Mouse (Mus musculus) liver, embryonic 15.5 days (tissue): ENCODE measurements around the gene Bcl7a. TPM values are rescaled to one million over a fixed set of nuclear protein-coding genes. Genes with fewer than 3 reads are reported as not detected.
A peak's percentile ranks its signal among the peaks of the same experiment; 100 is the strongest.

Experiments used
- ATAC-seq: fragments of 200-750 bp; cut with Nextera tagmentation; 2 replicates; pipeline ENCODE4 v1.8.0; 2017; ENCODE audit warnings: moderate number of reproducible peaks, mild to moderate bottlenecking, moderate library complexity; ENCODE audit not compliant: insufficient read depth
- H3K27ac ChIP-seq: fragments of 300-500 bp; sonication (generic); replicated peaks from 2 replicates; pipeline ENCODE4 v1.5.1; 2015; ENCODE audit warnings: mild to moderate bottlenecking, inconsistent platforms
- H3K27me3 ChIP-seq: fragments of 300-500 bp; sonication (generic); 2 replicates; pipeline ENCODE4 v1.6.1; 2015; ENCODE audit warnings: mild to moderate bottlenecking, inconsistent platforms
- H3K36me3 ChIP-seq: fragments of 300-500 bp; sonication (generic); replicated peaks from 2 replicates; pipeline ENCODE4 v1.6.1; 2015; ENCODE audit warnings: moderate library complexity, mild to moderate bottlenecking, inconsistent platforms
- H3K4me1 ChIP-seq: fragments of 300-500 bp; sonication (generic); replicated peaks from 2 replicates; pipeline ENCODE4 v1.6.1; 2015; ENCODE audit warnings: inconsistent platforms
- H3K4me2 ChIP-seq: fragments of 300-500 bp; sonication (generic); 2 replicates; pipeline ENCODE4 v1.6.1; 2015; ENCODE audit warnings: moderate library complexity, mild to moderate bottlenecking, inconsistent platforms
- H3K4me3 ChIP-seq: fragments of 300-500 bp; sonication (generic); replicated peaks from 2 replicates; pipeline ENCODE4 v1.5.1; 2015; ENCODE audit warnings: mild to moderate bottlenecking, inconsistent platforms
- H3K9ac ChIP-seq: fragments of 300-500 bp; sonication (generic); 2 replicates; pipeline ENCODE4 v1.6.1; 2015; ENCODE audit warnings: moderate library complexity, mild to moderate bottlenecking, inconsistent platforms
- H3K9me3 ChIP-seq: fragments of 300-500 bp; sonication (generic); replicated peaks from 2 replicates; pipeline ENCODE4 v1.6.1; 2016; ENCODE audit warnings: inconsistent platforms
- WGBS: fragments of 180-500 bp; shearing (Covaris S2); methylation state at CpG from one replicate; pipeline ENCODE4 v1.1.7; 2015; ENCODE audit warnings: mixed read lengths; ENCODE audit not compliant: insufficient replicate concordance; 5-methylcytosine and 5-hydroxymethylcytosine counted together
- polyA plus RNA-seq: library from polyadenylated mRNA; unstranded; fragments of >200 nt; fragmentation: Nextera tagmentation; extraction: Ambion mirVana; gene quantifications from 2 replicates; pipeline ENCODE4 v1.2.1, GENCODE M21; 2015

The Bcl7a gene
- polyA plus RNA-seq, 1 experiment from 2014 or later = 5.6 TPM

DNA sequence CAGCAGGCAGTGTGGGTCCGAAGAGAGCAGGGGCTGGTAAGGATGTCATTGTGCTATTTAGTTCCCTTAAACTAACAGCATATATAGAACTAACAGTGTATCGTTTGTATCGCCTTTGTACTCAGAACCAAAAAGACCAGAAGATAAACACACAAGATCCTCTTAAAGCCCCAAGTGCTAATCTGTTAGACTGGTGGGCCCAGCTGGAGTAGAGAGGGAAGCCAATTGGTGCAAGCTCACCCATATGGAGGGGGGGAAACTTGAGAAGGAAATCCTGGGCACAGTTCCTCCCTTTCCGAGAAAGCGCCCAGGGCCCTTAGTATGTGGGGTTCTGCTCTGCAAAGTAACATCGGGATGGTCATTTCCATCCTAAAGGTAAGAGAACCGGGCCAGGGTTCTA lies 33.4 kb upstream of the Bcl7a start:
- WGBS = 66% methylated on average over 7 of the region's 7 CpGs
- Histone ChIP-seq H3K27me3 (no peaks in the 10 kb centered on the region), H3K27ac (no peak overlapping the region), H3K4me1 (no peaks in the 10 kb centered on the region), H3K36me3 (no peaks in the 10 kb centered on the region), H3K4me3 (no peak overlapping the region), H3K9ac (no peak overlapping the region), H3K4me2 (no peak overlapping the region), H3K9me3 (no peaks in the 10 kb centered on the region)
- no peak for ATAC-seq

DNA sequence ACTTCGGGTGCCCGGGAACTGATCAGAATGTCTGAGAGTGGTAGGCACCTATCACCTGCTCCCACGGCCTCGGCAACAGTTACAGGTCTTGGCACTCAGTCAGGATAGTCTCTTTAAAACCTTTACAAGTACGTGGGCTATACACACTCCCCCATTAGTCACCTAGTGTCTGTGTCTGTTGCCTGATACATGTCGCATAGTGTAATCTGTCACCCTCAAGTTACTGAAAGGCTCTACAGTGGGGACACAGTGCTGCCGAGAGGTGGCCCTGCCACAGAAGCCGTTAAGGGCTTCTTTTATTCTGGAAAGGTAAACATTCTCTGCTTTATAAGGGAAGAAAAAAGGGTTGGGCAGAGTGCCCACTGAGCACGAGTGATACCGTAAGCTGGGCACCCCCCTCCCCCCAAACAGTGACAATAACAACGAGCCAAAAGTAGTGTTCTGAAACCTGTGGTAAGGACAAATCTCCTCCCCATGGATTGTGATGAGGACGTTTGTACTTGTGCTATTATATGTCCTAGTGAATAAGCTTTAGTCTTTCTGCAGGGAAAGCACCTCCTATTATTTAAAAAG lies 30.5 kb upstream of the Bcl7a start:
- WGBS = 63% methylated on average over 12 of the region's 12 CpGs
- Histone ChIP-seq H3K27me3 (no peaks in the 10 kb centered on the region), H3K9me3 (no peaks in the 10 kb centered on the region), H3K4me2 (no peak overlapping the region), H3K4me3 (no peak overlapping the region), H3K27ac (no peak overlapping the region), H3K4me1 (peaks cover 4% of the 10 kb centered on the region; the same call in 1 of the 2 replicates), H3K9ac (no peak overlapping the region), H3K36me3 (no peaks in the 10 kb centered on the region)
- no peak for ATAC-seq

DNA sequence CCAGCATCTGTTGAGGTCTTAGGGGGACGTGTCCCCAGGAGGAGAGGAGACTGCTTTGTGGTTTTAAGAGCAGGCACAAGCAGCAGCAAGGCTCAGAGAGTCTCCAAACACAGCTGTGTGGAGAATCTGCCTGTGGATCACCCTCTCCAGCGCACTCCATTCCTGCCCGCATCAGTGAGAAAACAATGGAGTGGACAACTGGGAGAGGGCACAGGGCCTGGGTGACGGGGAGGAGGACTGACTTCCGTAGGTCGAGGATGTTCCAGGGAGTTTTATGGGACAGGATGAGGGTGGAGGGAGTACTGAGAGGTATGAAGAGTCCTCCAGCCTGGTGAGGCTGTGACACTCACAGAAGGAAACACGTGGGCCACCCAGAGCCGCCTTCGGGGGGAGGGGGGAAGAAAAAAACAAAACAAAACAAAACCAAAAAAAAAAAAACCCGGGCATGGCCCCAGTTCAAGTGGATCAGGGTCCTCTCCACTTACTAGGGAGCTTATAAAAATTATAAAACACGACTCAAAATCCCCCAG lies 29.7 kb upstream of the Bcl7a start:
- no peak for ATAC-seq
- H3K9me3 ChIP-seq = no peaks in the 10 kb centered on the region
- no peak overlapping the region for H3K27ac ChIP-seq
- peaks cover 9% of the 10 kb centered on the region for H3K4me1 ChIP-seq
- H3K9ac ChIP-seq = no peak overlapping the region
- 43% methylated on average over 11 of the region's 11 CpGs for WGBS
- H3K36me3 ChIP-seq = no peaks in the 10 kb centered on the region
- H3K27me3 ChIP-seq = no peaks in the 10 kb centered on the region
- H3K4me3 ChIP-seq = no peak overlapping the region
- no peak overlapping the region for H3K4me2 ChIP-seq

DNA sequence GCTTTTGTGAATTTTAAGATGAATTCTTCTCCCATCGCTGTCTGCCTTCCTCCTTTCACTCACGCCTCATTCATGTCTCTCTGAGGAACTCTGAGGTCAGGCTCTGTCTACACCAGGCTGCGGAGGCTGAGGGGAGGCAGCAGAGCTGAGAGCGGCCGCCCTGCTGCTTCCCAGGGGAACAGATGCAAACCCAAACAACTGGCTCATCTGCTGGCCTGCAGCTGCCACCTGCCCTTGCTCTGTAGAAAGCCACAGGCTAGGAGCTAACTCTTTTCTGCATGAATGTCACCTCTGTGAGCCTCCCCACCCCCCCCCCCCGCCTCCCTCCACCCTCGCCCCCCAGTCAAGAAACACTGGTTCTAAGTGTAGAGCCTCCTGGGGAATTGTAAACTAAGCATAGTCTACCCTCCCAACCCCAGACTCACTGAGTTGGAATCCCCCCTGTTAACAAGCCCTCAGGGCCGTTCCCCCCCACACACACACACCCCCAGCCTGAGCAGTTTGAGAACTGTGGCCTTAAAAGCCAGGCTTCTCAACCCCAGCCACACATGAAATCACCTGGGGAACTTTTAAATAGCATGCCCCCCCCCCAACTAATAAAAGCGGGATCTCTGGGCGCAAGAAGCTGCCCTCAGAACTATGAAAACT lies 28.3 kb upstream of the Bcl7a start:
- Histone ChIP-seq H3K27ac (no peak overlapping the region), H3K9me3 (no peaks in the 10 kb centered on the region), H3K4me2 (no peak overlapping the region), H3K9ac (no peak overlapping the region), H3K4me1 (peaks cover 9% of the 10 kb centered on the region), H3K27me3 (no peaks in the 10 kb centered on the region), H3K36me3 (no peaks in the 10 kb centered on the region), H3K4me3 (no peak overlapping the region)
- 61% methylated on average over 10 of the region's 10 CpGs for WGBS
- no peak for ATAC-seq

DNA sequence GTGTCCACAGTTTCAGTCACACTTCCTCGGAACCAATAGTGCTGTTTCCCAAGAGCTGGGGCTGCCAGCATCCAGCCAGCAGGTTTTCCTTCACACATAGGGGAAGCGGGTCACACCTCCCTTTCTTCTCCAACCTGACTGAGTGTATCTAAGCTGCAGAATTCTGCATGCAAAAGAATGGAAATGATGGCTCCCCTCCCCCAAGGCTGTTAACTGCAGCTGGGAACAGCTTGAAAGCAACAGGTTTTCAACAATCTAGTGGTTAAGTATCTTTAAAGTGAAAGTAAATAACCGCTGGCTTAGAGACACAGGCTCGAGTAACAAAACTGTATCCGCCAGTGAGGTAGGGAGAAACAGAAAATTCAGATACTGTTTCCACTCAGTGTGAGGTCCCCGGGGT lies 25.6 kb upstream of the Bcl7a start:
- no peaks in the 10 kb centered on the region for H3K27me3 ChIP-seq
- WGBS = 18% methylated on average over 6 of the region's 6 CpGs
- peak overlapping the region; percentile 35 for H3K4me3 ChIP-seq
- no peaks in the 10 kb centered on the region for H3K36me3 ChIP-seq
- H3K27ac ChIP-seq = no peak overlapping the region
- peak overlapping the region; percentile 54 for H3K4me2 ChIP-seq
- H3K9me3 ChIP-seq = no peaks in the 10 kb centered on the region
- no peak overlapping the region for H3K9ac ChIP-seq
- peaks cover 9% of the 10 kb centered on the region for H3K4me1 ChIP-seq
- no peak for ATAC-seq

DNA sequence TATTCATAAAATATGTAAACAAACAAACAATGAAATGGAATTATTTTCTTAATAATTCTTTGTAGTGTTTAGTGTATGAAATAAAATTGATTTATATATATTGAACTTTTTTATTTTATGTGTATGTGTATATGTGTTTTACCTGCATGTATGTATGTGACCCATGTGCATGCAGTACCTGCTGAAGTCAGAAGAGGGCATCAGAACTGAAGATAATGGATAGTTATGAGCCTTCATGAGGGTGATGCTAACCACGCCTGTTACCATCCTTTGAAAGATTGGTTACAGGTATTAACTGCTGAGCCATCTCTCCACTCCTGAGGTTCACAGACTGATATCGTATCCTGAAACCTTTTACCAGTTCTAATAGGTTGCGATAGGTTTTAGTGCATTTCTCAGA lies 23.5 kb upstream of the Bcl7a start:
- WGBS = 78% methylated on average over 3 of the region's 3 CpGs
- Histone ChIP-seq H3K27me3 (no peaks in the 10 kb centered on the region), H3K4me2 (no peak overlapping the region), H3K4me3 (no peak overlapping the region), H3K36me3 (no peaks in the 10 kb centered on the region), H3K27ac (no peak overlapping the region), H3K9ac (no peak overlapping the region), H3K9me3 (no peaks in the 10 kb centered on the region), H3K4me1 (peaks cover 9% of the 10 kb centered on the region)
- ATAC-seq = no peak

DNA sequence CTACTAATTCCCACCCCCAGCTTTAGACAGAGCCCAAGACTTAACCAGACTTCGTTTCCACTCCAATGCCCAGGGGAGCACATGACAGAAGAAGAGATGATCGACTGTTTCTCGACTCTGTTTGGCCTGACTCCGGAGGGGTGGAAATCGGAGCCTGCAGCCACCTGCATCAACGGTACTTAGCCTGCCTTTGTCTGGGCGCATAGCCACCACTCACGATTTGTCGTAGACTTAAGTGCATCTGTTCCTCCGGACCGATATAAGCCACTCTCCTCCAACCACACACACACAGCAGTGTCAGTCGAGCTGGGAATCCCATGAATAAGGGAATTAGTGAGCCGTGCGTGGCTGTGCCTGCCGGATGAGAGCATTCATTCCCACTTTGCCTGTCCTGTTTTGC lies 19.4 kb upstream of the Bcl7a start:
- no peak overlapping the region for H3K4me3 ChIP-seq
- ATAC-seq = no peak
- H3K9me3 ChIP-seq = no peaks in the 10 kb centered on the region
- H3K9ac ChIP-seq = no peak overlapping the region
- H3K4me2 ChIP-seq = no peak overlapping the region
- WGBS = 64% methylated on average over 15 of the region's 15 CpGs
- H3K36me3 ChIP-seq = no peaks in the 10 kb centered on the region
- H3K4me1 ChIP-seq = no peaks in the 10 kb centered on the region
- H3K27ac ChIP-seq = no peak overlapping the region
- no peaks in the 10 kb centered on the region for H3K27me3 ChIP-seq

DNA sequence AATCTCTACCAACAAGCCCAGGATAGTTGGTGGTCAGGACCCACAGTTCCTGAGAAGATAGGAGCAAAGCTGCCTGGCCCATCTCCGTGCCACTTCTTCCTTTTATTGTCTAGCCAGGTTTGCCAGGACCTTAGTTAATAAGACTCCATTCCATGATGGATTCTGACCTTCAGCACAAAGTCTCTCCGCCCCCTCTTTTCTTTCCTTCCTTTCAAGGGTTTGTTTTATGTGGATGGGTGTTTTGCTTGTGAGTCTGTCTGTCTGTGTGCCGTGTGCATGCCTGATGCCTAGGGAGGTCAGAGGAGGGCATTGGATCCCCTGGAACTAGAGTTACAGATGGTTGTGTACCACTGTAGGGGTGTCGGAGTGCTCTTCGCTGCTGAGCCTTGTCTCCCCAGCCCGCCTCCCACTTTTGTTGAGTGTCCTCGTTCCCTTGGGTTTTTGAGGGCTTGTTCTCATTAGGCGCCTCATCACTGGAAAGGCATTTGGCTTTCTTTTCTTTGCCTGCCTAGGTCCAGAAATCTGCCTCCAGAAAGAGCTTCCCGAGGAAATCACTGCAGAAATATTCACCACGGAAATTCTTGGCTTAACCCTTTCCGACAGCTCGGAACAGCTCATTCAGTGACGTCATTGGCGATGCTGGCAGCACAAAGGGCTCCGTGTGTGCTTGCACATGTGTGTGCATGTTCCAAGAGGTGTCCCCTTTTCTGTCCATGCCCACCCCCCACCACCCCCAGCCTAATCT lies 17.5 kb upstream of the Bcl7a start:
- Histone ChIP-seq H3K4me3 (no peak overlapping the region), H3K27me3 (no peaks in the 10 kb centered on the region; the same call in 1 of the 2 replicates), H3K4me2 (no peak overlapping the region), H3K4me1 (no peaks in the 10 kb centered on the region), H3K36me3 (no peaks in the 10 kb centered on the region), H3K9ac (no peak overlapping the region), H3K9me3 (no peaks in the 10 kb centered on the region), H3K27ac (no peak overlapping the region)
- ATAC-seq = no peak
- WGBS = 74% methylated on average over 15 of the region's 15 CpGs

DNA sequence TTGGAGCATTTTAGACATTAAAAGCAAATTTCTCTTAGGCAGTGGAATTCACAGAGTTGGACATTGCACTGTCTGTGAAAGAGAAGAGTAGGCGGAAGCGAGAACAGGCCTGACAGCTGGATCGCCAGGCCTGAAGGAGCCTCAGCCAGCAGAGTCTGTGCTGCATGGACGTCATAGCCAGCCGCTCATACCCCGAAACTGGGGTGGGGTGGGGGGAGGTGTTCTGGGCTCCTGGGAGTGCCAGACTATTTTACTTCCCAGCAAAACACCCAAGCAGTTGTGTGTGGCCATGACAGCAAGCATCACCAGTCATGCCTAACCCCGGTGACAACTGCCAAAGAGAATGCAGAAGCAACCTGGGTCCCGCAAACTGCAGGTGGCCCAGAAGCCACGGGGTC lies 16.9 kb upstream of the Bcl7a start:
- Histone ChIP-seq H3K9ac (no peak overlapping the region), H3K4me2 (no peak overlapping the region), H3K4me1 (no peaks in the 10 kb centered on the region), H3K27ac (no peak overlapping the region), H3K9me3 (no peaks in the 10 kb centered on the region), H3K36me3 (no peaks in the 10 kb centered on the region), H3K4me3 (no peak overlapping the region), H3K27me3 (no peaks in the 10 kb centered on the region; the same call in 1 of the 2 replicates)
- WGBS = 75% methylated on average over 9 of the region's 9 CpGs
- no peak for ATAC-seq

DNA sequence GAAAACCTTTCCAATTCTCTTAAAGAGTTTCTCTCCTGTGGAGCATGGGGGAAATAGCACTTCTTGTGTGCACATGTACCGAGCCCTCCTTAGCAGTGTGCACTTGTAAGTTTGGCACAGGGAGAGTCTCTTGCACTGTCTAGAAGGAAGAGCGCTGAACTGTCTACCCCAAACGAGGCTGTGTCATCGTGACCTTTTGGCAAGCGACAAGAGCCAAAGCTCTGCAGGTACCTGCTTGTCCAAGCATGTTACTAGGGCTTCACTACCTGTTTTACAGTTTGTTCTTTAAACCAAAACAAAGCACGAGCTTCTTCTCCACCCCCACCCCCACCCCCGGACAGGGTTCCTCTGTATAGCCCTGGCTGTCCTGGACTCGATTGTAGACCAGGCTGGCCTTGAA lies 15.9 kb upstream of the Bcl7a start:
- H3K9me3 ChIP-seq = no peaks in the 10 kb centered on the region
- H3K4me3 ChIP-seq = no peak overlapping the region
- H3K4me1 ChIP-seq = no peaks in the 10 kb centered on the region
- WGBS = 59% methylated on average over 8 of the region's 8 CpGs
- H3K4me2 ChIP-seq = no peak overlapping the region
- no peak for ATAC-seq
- H3K27ac ChIP-seq = no peak overlapping the region
- H3K36me3 ChIP-seq = no peaks in the 10 kb centered on the region
- H3K9ac ChIP-seq = no peak overlapping the region
- H3K27me3 ChIP-seq = no peaks in the 10 kb centered on the region; the same call in 1 of the 2 replicates

DNA sequence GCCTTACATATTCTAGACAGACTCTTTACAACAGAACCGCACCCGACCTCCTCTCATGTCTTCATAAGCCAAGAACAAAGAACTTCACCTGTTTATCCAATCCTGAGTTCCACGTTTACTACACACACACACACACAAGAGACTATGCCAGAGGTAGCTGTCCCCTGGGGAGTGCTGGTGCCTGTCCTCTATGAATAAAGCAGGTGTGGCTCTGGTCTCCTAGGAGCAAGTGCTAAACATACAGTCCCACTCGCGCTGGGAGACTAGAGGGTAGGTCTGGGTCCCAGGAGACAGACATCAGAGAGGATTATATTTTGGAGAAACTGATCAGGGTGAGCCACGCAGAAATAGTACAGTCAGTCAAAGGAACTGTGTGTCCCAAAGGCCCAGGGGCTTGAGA lies 10.1 kb upstream of the Bcl7a start:
- no peaks in the 10 kb centered on the region for H3K36me3 ChIP-seq
- no peak overlapping the region for H3K9ac ChIP-seq
- H3K4me1 ChIP-seq = 0 out of 2 replicates have a peak, but pooled peaks cover 3% of the 10 kb centered on the region
- no peak overlapping the region for H3K4me3 ChIP-seq
- WGBS = 73% methylated on average over 6 of the region's 6 CpGs
- no peak overlapping the region for H3K27ac ChIP-seq
- H3K9me3 ChIP-seq = no peaks in the 10 kb centered on the region
- H3K27me3 ChIP-seq = no peaks in the 10 kb centered on the region; the same call in 1 of the 2 replicates
- ATAC-seq = no peak
- no peak overlapping the region for H3K4me2 ChIP-seq
